Mouse (Mus musculus) CD4-positive helper T cell, adult 2 months (primary cell): ENCODE measurements around the gene C1qtnf4.

ENCODE experiments used
- DNase-seq: peaks from one replicate; pipeline ENCODE4 v3.0.0-alpha.2; 2012; ENCODE audit warnings: low read depth, missing footprints, low spot score

C1qtnf4 gene

DNA sequence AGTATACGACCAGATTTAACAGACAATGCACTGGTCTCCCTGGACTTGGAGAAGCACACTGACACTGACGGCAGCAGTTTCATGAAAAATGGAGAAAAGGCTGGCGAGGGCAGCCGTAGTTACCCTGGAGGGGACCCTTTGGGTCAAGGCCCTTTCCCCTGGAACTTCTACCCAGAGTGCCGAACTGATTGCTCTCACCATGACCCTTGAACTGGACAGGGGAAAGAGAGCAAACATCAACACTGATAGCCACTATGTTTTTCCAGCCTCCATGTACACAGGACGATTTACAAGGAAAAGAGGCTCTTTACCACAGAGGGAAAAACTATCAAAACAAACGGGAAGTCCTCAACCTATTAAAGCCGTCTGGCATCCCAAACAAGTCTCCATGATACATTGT, 46.2 kb downstream of the C1qtnf4 start:
- DNase-seq: no peak

DNA sequence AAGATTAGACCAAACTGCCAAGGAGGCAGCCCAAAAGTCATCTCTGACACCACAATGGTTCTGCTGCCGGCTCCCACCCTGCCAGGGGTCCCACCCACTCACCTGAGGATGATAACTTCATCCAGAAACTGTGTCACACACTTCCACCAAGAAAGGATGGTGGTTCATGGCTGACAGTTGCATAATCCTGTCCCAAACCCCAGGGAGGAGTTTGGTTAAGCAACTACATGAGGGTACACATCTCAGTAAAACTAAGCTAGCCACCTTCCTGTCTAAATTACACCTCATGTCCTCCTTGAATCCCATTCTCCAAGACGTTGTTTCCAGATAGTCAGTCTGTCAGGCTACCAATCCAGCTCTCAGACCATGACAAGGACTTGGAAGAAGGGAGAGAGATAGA, 46.6 kb downstream of the C1qtnf4 start:
- no peak for DNase-seq

DNA sequence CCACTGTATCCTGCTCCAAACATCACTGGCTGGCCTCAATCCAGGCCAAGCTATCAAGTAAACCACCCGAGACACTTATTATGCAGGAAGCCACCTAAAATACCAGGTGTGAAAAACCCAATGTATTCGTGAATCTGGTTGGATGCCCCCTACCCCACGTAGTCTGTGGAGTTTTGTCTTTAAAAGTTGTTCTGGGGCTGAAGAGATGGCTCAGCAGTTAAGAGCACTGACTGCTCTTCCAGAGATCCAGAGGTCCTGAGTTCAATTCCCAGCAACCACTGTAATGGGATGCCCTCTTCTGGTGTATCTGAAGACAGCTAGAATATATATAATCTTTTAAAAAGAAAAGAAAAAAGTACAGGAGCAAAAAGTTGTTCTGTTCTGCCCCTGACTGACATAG, 52.7 kb downstream of the C1qtnf4 start:
- DNase-seq: no peak

DNA sequence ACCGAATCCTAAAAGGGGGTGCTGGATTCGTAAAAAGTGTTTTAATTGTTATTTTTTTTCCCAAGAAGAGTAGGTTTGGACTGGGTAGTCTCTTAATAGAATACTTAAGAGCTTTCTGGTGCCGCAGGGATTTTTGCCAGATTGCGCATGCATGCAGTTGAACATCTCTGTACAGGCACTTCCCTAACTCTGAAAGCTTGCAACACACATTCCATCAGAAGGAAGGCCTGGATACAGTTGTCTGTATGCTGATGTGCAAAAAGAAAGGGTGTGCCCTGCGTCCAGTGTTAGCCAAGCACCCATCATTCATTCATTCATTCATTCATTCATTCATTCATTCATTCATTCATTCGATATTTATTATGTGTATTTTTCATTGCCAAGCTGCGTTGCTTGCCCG, 54.1 kb downstream of the C1qtnf4 start:
- no peak for DNase-seq
